8 mouse cellular contexts compared by ENCODE assay signal in the genomic region with DNA sequence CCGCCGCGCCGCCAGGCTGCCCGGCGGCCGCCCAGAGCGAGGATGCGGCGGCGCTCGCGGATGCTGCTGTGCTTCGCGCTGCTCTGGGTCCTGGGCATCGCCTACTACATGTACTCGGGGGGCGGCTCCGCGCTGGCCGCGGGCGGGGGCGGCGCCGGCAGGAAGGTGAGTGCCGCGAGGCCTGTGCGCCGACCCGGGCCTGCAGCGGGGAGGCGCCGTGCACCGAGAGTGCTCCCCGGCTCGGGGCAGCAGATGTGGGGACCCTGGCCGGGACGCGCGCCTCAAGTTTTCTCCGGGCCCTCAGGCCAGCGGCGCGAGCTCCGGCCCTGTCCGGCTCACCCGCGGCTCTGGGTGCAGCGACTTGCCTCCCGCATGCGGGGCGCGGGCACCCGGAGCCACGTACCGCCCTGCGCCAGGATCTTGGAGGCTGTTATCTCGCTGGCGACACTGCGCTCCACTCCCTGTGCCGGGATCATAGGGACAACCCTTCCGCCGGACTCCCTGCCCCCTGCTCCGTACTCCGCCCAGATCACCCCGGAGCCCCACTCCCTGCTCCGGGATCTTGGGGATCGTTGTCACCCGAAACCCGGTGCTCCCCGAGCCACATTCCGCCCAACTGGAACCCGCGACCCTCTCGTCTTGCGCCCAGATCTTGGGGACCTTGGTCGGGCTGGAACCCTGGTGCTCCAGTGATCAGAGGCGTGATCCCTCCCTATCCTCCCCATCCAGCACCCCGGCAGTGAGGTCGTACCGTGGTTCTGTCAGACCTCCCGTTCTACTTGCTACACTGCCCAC. TPM values are rescaled to one million over a fixed set of nuclear protein-coding genes. Genes with fewer than 3 reads are reported as not detected.
DNase-seq lines count a peak whose midpoint lies in the region; ATAC-seq and TF ChIP-seq lines count a peak whose summit lies in the region.

No protein-coding gene starts in this region.

- H3K4me1 ChIP-seq in embryonic fibroblast, embryonic 13.5 days (ENCODE audit: control insufficient read depth, insufficient read depth, low read length): no peaks in the 10 kb centered on the region
- peaks cover 52% of the 10 kb centered on the region for H3K4me1 ChIP-seq in heart, embryonic 15.5 days (replicated peaks)
- peaks cover 40% of the 10 kb centered on the region for H3K4me1 ChIP-seq in limb, embryonic 10.5 days
- peaks cover 17% of the 10 kb centered on the region for H3K4me1 ChIP-seq in midbrain, embryonic 11.5 days (ENCODE audit: control insufficient read depth, insufficient read depth, low read length)
- 0 out of 2 replicates have a peak, but pooled peaks cover 5% of the 10 kb centered on the region for H3K4me1 ChIP-seq in stomach, postnatal 0 days (replicated peaks; ENCODE audit: control insufficient read depth, insufficient read depth)

- H3K9me3 ChIP-seq in heart, embryonic 15.5 days (replicated peaks): no peaks in the 10 kb centered on the region
- H3K9me3 ChIP-seq in limb, embryonic 10.5 days (replicated peaks): no peaks in the 10 kb centered on the region
- no peaks in the 10 kb centered on the region for H3K9me3 ChIP-seq in midbrain, embryonic 11.5 days (ENCODE audit: control insufficient read depth, low read length)
- no peaks in the 10 kb centered on the region for H3K9me3 ChIP-seq in stomach, postnatal 0 days (ENCODE audit: control insufficient read depth, low read length)

- WGBS in heart, embryonic 15.5 days: under 1% methylated on average over 59 of the region's 83 CpGs
- WGBS in limb, embryonic 10.5 days: 2% methylated on average over 83 of the region's 83 CpGs
- under 1% methylated on average over 68 of the region's 83 CpGs for WGBS in midbrain, embryonic 11.5 days
- under 1% methylated on average over 57 of the region's 83 CpGs for WGBS in stomach, postnatal 0 days

- TF ChIP-seq POLR2A in embryonic fibroblast, embryonic 13.5 days (IDR thresholded peaks at IDR 0.05; ENCODE audit: low read depth, low read length): peak; percentile 72

- H3K27me3 ChIP-seq in heart, embryonic 15.5 days: no peaks in the 10 kb centered on the region
- H3K27me3 ChIP-seq in limb, embryonic 10.5 days (ENCODE audit: low read depth, poor library complexity, severe bottlenecking): 0 out of 2 replicates have a peak, but pooled peaks cover 3% of the 10 kb centered on the region
- no peaks in the 10 kb centered on the region for H3K27me3 ChIP-seq in midbrain, embryonic 11.5 days (ENCODE audit: control insufficient read depth, insufficient read depth, low read length)
- no peaks in the 10 kb centered on the region for H3K27me3 ChIP-seq in stomach, postnatal 0 days (ENCODE audit: control insufficient read depth, insufficient read depth, low read length)

- H3K9ac ChIP-seq in heart, embryonic 15.5 days: peak overlapping the region; percentile 94
- peak overlapping the region; percentile 94 for H3K9ac ChIP-seq in midbrain, embryonic 11.5 days (ENCODE audit: low read length)
- H3K9ac ChIP-seq in stomach, postnatal 0 days (ENCODE audit: low read length): peak overlapping the region; percentile 89

- DNase-seq in lung, adult 18-20 months: peak; percentile 58 to 63
- no peak for DNase-seq in lung, postnatal 25 days (ENCODE audit: low spot score)
- peak; percentile 65 for DNase-seq in adrenal gland, postnatal 10 days
- DNase-seq in limb, embryonic 10.5 days (ENCODE audit: low spot score): peak; percentile 77
- DNase-seq in midbrain, embryonic 11.5 days (ENCODE audit: low spot score, missing footprints): peak; percentile 94
- DNase-seq in stomach, postnatal 0 days (ENCODE audit: low spot score): peak; percentile 78

- peak overlapping the region; percentile 73 for H3K4me3 ChIP-seq in embryonic fibroblast, embryonic 13.5 days (ENCODE audit: insufficient read depth, low read length)
- H3K4me3 ChIP-seq in heart, embryonic 15.5 days: peak overlapping the region; percentile 96
- H3K4me3 ChIP-seq in limb, embryonic 10.5 days: peak overlapping the region; percentile 93
- peak overlapping the region; percentile 97 for H3K4me3 ChIP-seq in midbrain, embryonic 11.5 days (ENCODE audit: low read depth, low read length)
- peak overlapping the region; percentile 88 for H3K4me3 ChIP-seq in stomach, postnatal 0 days (ENCODE audit: low read depth, low read length)

- TF ChIP-seq CTCF in embryonic fibroblast, embryonic 13.5 days (IDR thresholded peaks at IDR 0.05; ENCODE audit: borderline replicate concordance, insufficient read depth, low read length): no peak
- peak; percentile 26; the same call in 1 of the 2 replicates for TF ChIP-seq CTCF in stomach, postnatal 0 days (IDR thresholded peaks at IDR 0.05; ENCODE audit: low read depth)

- H3K36me3 ChIP-seq in heart, embryonic 15.5 days: no peaks in the 10 kb centered on the region
- H3K36me3 ChIP-seq in limb, embryonic 10.5 days: no peaks in the 10 kb centered on the region; the same call in 1 of the 2 replicates
- no peaks in the 10 kb centered on the region for H3K36me3 ChIP-seq in midbrain, embryonic 11.5 days (ENCODE audit: control insufficient read depth, insufficient read depth, low read length)
- no peaks in the 10 kb centered on the region for H3K36me3 ChIP-seq in stomach, postnatal 0 days (ENCODE audit: control insufficient read depth, insufficient read depth, low read length)

- TF ChIP-seq EP300 in stomach, postnatal 0 days (optimal IDR thresholded peaks at IDR 0.05): no peak

- peak; percentile 78 for ATAC-seq in heart, embryonic 15.5 days (replicated peaks; ENCODE audit: insufficient number of reproducible peaks, insufficient read depth, low FRiP score, low read depth)
- ATAC-seq in midbrain, embryonic 11.5 days (ENCODE audit: low FRiP score): peak; percentile 80
- ATAC-seq in stomach, postnatal 0 days (ENCODE audit: low FRiP score, low TSS enrichment): peak; percentile 84

- H3K4me2 ChIP-seq in heart, embryonic 15.5 days: peak overlapping the region; percentile 85
- H3K4me2 ChIP-seq in midbrain, embryonic 11.5 days: peak overlapping the region; percentile 98
- peak overlapping the region; percentile 92 for H3K4me2 ChIP-seq in stomach, postnatal 0 days (replicated peaks; ENCODE audit: low read depth)

- peak overlapping the region; percentile 41 for H3K27ac ChIP-seq in embryonic fibroblast, embryonic 13.5 days (ENCODE audit: insufficient read depth, low read length)
- H3K27ac ChIP-seq in heart, embryonic 15.5 days: peak overlapping the region; percentile 76
- peak overlapping the region; percentile 92 for H3K27ac ChIP-seq in limb, embryonic 10.5 days
- peak overlapping the region; percentile 54; the same call in 1 of the 2 replicates for H3K27ac ChIP-seq in midbrain, embryonic 11.5 days (ENCODE audit: low read depth, low read length)
- peak overlapping the region; percentile 88 for H3K27ac ChIP-seq in stomach, postnatal 0 days (replicated peaks)

RNA-seq across cellular contexts. Expression of gene Galnt2, which starts 0.5 kb away (rescaled TPM):
- 10 to 100 TPM; 60.1 to 67.6 TPM for total RNA-seq in adrenal gland, postnatal 10 days (2021)
- 20.3 and 45.2 TPM in 2 replicates for polyA plus RNA-seq in embryonic fibroblast, embryonic 13.5 days (2011; ENCODE audit: insufficient read length, low read depth, missing spikeins)
- 44.7 and 55.3 TPM in 2 replicates for polyA plus RNA-seq in heart, embryonic 15.5 days (2015; fragmentation: Nextera tagmentation; extraction: Ambion mirVana)
- 35.0 and 43.7 TPM in 2 replicates for polyA plus RNA-seq in limb, embryonic 10.5 days (2016; fragmentation: Nextera tagmentation; extraction: Ambion mirVana)
- 66.9 and 76.6 TPM in 2 replicates for polyA plus RNA-seq in midbrain, embryonic 11.5 days (2014; fragmentation: Nextera tagmentation; extraction: Ambion mirVana)
- polyA plus RNA-seq in stomach, postnatal 0 days (2015; fragmentation: Nextera tagmentation; extraction: Ambion mirVana): 48.6 and 48.9 TPM in 2 replicates

Comparison
In these comparisons a context has a peak if more than half of its experiments do, and no peak if none do; other contexts are left out.
1. H3K27ac ChIP-seq: peak in every context shown above with its lines; median percentile 92 in limb, embryonic 10.5 days; 88 in stomach, postnatal 0 days; 76 in heart, embryonic 15.5 days; 54 in midbrain, embryonic 11.5 days; 41 in embryonic fibroblast, embryonic 13.5 days.